Mouse (Mus musculus): Measurements from ENCODE around the gene Pigb.

DNA sequence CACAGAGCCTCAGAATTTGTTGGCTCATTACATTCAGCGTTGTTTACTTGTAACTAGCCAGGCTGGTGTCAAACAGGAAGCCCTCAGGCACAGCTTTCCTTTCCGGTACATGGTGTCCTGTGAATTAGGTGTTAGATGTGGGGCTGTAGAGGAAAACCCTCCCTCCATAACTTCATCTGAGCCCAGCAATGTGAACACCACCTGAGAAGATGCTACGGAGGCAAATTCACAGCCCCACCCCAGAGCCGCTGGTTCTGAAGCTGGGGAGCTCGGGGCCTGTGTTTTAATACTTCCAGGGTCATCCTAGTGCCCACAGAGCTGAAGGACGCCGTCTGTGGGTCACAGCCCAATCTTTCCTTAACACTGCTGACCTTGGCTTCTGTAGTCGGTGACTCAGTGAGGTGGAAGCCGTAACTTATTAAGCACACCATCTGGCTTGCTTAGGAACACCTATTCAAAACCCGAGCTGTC, 15.3 kb upstream of the Pigb start:
- TF ChIP-seq CTCF (IDR thresholded peaks at IDR 0.05; ENCODE audit: borderline replicate concordance, extremely low read depth, insufficient read depth, insufficient read length) (no peak), POLR2A (IDR thresholded peaks at IDR 0.05; ENCODE audit: borderline replicate concordance, extremely low read depth, insufficient read depth, insufficient read length, poor library complexity, severe bottlenecking) (no peak)
